In genomic region chr15:11891395-11891794, GRCm38 (mm10) we compare ENCODE assay signal across 13 mouse cellular contexts. TPM values are rescaled to one million over a fixed set of nuclear protein-coding genes. Genes with fewer than 3 reads are reported as not detected.
A peak's percentile ranks its signal among the peaks of the same experiment; 100 is the strongest.
DNase-seq lines count a peak whose midpoint lies in the region; ATAC-seq and TF ChIP-seq lines count a peak whose summit lies in the region.
"Had no signal": no experiment of that assay in that cellular context is flagged by ENCODE, and none has a peak within 500 bp of the region (broad histone marks: within the 10 kb centered on the region; RNA-seq: fewer than 3 reads in every experiment).

No protein-coding gene starts in this region.

- TF ChIP-seq POLR2A in brain, embryonic 14.5 days (IDR thresholded peaks at IDR 0.05; ENCODE audit: borderline replicate concordance, extremely low read depth, insufficient read depth, insufficient read length, poor library complexity, severe bottlenecking): no peak

- no peaks in the 10 kb centered on the region for H3K4me1 ChIP-seq in lung, embryonic 14.5 days (ENCODE audit: insufficient read depth)
- H3K4me1 ChIP-seq in E14TG2a.4 (replicated peaks; ENCODE audit: low read depth, low read length): no peaks in the 10 kb centered on the region; the same call in 1 of the 2 replicates
- no peaks in the 10 kb centered on the region for H3K4me1 ChIP-seq in midbrain, embryonic 15.5 days
- H3K4me1 ChIP-seq: limb, embryonic 15.5 days had no signal

- peak; percentile 78 for DNase-seq in heart, adult 11 months
- no peak for DNase-seq in heart, postnatal 36 days
- no peak for DNase-seq in lung, embryonic 14.5 days
- no peak for DNase-seq in lung, postnatal 4 days
- no peak for DNase-seq in brain, embryonic 14.5 days (ENCODE audit: low read depth)
- DNase-seq in adrenal gland, postnatal 4 days (ENCODE audit: low spot score in 2 of 2): no peak
- DNase-seq: cerebellum, postnatal 36 days; spleen, adult 18-20 months had no signal

- H3K27me3 ChIP-seq in lung, embryonic 14.5 days (ENCODE audit: insufficient read depth, low read length): no peaks in the 10 kb centered on the region
- H3K27me3 ChIP-seq in E14TG2a.4 (ENCODE audit: insufficient read depth, low read length): peaks cover 22% of the 10 kb centered on the region
- H3K27me3 ChIP-seq in midbrain, embryonic 15.5 days (replicated peaks): no peaks in the 10 kb centered on the region
- H3K27me3 ChIP-seq: limb, embryonic 15.5 days had no signal

- H3K4me3 ChIP-seq in lung, embryonic 14.5 days (ENCODE audit: low read depth, low read length): no peak overlapping the region
- H3K4me3 ChIP-seq in E14TG2a.4 (replicated peaks; ENCODE audit: low read length): no peak overlapping the region
- H3K4me3 ChIP-seq in midbrain, embryonic 15.5 days: no peak overlapping the region
- H3K4me3 ChIP-seq: limb, embryonic 15.5 days had no signal

- H3K36me3 ChIP-seq in lung, embryonic 14.5 days (ENCODE audit: insufficient read depth): peaks cover 13% of the 10 kb centered on the region
- H3K36me3 ChIP-seq in E14TG2a.4 (ENCODE audit: insufficient read depth, low read length): no peaks in the 10 kb centered on the region
- no peaks in the 10 kb centered on the region for H3K36me3 ChIP-seq in midbrain, embryonic 15.5 days (replicated peaks)
- H3K36me3 ChIP-seq: G1E had no signal

- no peaks in the 10 kb centered on the region for H3K9me3 ChIP-seq in lung, embryonic 14.5 days (ENCODE audit: low read depth, low read length)
- no peaks in the 10 kb centered on the region for H3K9me3 ChIP-seq in E14TG2a.4 (ENCODE audit: low read length)
- no peaks in the 10 kb centered on the region for H3K9me3 ChIP-seq in midbrain, embryonic 15.5 days
- H3K9me3 ChIP-seq: G1E; limb, embryonic 15.5 days had no signal

- H3K4me2 ChIP-seq in lung, embryonic 14.5 days: no peak overlapping the region
- H3K4me2 ChIP-seq in midbrain, embryonic 15.5 days: no peak overlapping the region
- H3K4me2 ChIP-seq: limb, embryonic 15.5 days had no signal

- ATAC-seq in lung, embryonic 14.5 days (ENCODE audit: insufficient read depth): no peak
- ATAC-seq in midbrain, embryonic 15.5 days (replicated peaks): no peak

- 65% methylated on average over 3 of the region's 3 CpGs for WGBS in lung, embryonic 14.5 days
- 63% methylated on average over 3 of the region's 3 CpGs for WGBS in midbrain, embryonic 15.5 days

- TF ChIP-seq CTCF in lung, embryonic 14.5 days (IDR thresholded peaks at IDR 0.05; ENCODE audit: low read depth): peak; percentile 38; the same call in 1 of the 2 replicates
- TF ChIP-seq CTCF in E14TG2a.4 (conservative IDR thresholded peaks at IDR 0.05; ENCODE audit: low read length): peak; percentile 73
- TF ChIP-seq CTCF in brain, embryonic 14.5 days (IDR thresholded peaks at IDR 0.05; ENCODE audit: borderline replicate concordance, extremely low read depth, insufficient read depth, insufficient read length): peak; percentile 23; the same call in 1 of the 2 replicates

- no peak overlapping the region for H3K27ac ChIP-seq in lung, embryonic 14.5 days (ENCODE audit: low read depth)
- H3K27ac ChIP-seq in midbrain, embryonic 15.5 days: no peak overlapping the region
- H3K27ac ChIP-seq: limb, embryonic 15.5 days had no signal

- H3K9ac ChIP-seq in lung, embryonic 14.5 days: no peak overlapping the region
- H3K9ac ChIP-seq in midbrain, embryonic 15.5 days: no peak overlapping the region
- H3K9ac ChIP-seq: limb, embryonic 15.5 days had no signal

- intact Hi-C loops in heart, postnatal 36 days (cut with DNase I): no loop called here

RNA-seq across cellular contexts. Expression of gene Npr3, which starts 15.7 kb away (rescaled TPM):
- total RNA-seq in heart, postnatal 36 days (2021): 10 to 100 TPM; 28.4 to 36.8 TPM
- polyA plus RNA-seq in lung, embryonic 14.5 days (2014; fragmentation: Nextera tagmentation; extraction: Ambion mirVana): 11.2 and 11.3 TPM in 2 replicates
- 2.1 and 4.7 TPM in 2 replicates for polyA plus RNA-seq in brain, embryonic 14.5 days (2012; rRNA removed)
- 10 to 100 TPM; 29.2 to 34.6 TPM for total RNA-seq in adrenal gland, postnatal 4 days (2021)
- 0.87 and 1.1 TPM in 2 replicates for polyA plus RNA-seq in midbrain, embryonic 15.5 days (2015; fragmentation: Nextera tagmentation; extraction: Ambion mirVana)
- total RNA-seq: megakaryocyte, adult 5-6 weeks had no signal
- polyA plus RNA-seq: G1E had no signal

Comparison
In these comparisons a context has a peak if more than half of its experiments do, and no peak if none do; other contexts are left out.
1. CTCF ChIP-seq: peak in every context shown above with its lines; median percentile 73 in E14TG2a.4; 38 in lung, embryonic 14.5 days; 23 in brain, embryonic 14.5 days.